Mouse (Mus musculus): Measurements from ENCODE around the gene Upf3a.

DNA sequence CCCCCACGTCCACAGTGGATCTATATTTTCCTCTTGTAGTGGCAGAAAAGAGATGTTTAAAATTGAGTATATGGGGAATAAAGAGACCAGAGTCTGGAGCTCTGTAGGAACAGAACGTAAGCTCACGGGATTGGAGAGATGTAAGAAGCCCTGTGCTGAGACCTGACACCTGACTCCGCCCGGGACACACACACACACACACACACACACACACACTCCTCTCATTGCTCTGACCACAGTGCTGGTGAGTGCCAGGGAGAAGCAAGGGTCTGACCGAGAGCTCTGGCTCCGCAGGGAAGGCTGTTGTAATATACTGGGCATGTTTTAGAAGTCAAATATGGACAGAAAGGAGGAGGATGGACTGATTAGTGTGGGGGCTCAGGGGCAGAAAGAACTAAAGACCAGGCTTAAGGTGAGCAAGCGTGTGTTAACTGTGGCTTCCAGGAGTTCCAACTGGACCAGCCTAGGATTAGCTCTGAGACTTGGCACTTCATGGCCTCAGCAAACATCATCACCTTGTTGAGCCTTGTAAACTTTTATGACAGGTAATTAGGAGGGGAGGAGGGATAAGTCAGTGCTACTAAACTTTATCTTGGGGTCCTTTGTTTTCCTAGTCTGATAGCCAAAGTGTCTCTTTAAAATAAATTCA, 7.8 kb downstream of the Upf3a start:
- TF ChIP-seq CTCF (IDR thresholded peaks at IDR 0.05; ENCODE audit: low read depth) (no peak), EP300 (optimal IDR thresholded peaks at IDR 0.05) (no peak)

Measured in stomach, postnatal 0 days (tissue).